ENCODE assay signal across 30 mouse cellular contexts in genomic region chr3:55499298-55499697, GRCm38 (mm10). TPM values are rescaled to one million over a fixed set of nuclear protein-coding genes. Genes with fewer than 3 reads are reported as not detected.
DNase-seq lines count a peak whose midpoint lies in the region; ATAC-seq and TF ChIP-seq lines count a peak whose summit lies in the region.
"Had no signal": no experiment of that assay in that cellular context is flagged by ENCODE, and none has a peak within 500 bp of the region (broad histone marks: within the 10 kb centered on the region; RNA-seq: fewer than 3 reads in every experiment).

No protein-coding gene starts in this region.

- H3K9me3 ChIP-seq in midbrain, embryonic 13.5 days: no peaks in the 10 kb centered on the region
- no peaks in the 10 kb centered on the region for H3K9me3 ChIP-seq in midbrain, embryonic 10.5 days (replicated peaks)
- H3K9me3 ChIP-seq in midbrain, embryonic 16.5 days (replicated peaks; ENCODE audit: control insufficient read depth, low read length, poor library complexity, severe bottlenecking): no peaks in the 10 kb centered on the region
- no peaks in the 10 kb centered on the region for H3K9me3 ChIP-seq in forebrain, embryonic 13.5 days (replicated peaks)
- H3K9me3 ChIP-seq: forebrain, embryonic 10.5 days; heart, embryonic 12.5 days; heart, embryonic 15.5 days; hindbrain, embryonic 12.5 days; hindbrain, embryonic 15.5 days had no signal

- peaks cover 43% of the 10 kb centered on the region for H3K36me3 ChIP-seq in midbrain, embryonic 13.5 days
- no peaks in the 10 kb centered on the region; the same call in 1 of the 2 replicates for H3K36me3 ChIP-seq in midbrain, embryonic 10.5 days
- peaks cover 40% of the 10 kb centered on the region for H3K36me3 ChIP-seq in midbrain, embryonic 16.5 days (ENCODE audit: control insufficient read depth, insufficient read depth, low read length)
- peaks cover 40% of the 10 kb centered on the region for H3K36me3 ChIP-seq in forebrain, embryonic 13.5 days (ENCODE audit: poor library complexity, severe bottlenecking)
- H3K36me3 ChIP-seq: forebrain, embryonic 10.5 days; heart, embryonic 12.5 days; heart, embryonic 15.5 days had no signal

- no peak for TF ChIP-seq POLR2A in brain, embryonic 14.5 days (IDR thresholded peaks at IDR 0.05; ENCODE audit: borderline replicate concordance, extremely low read depth, insufficient read depth, insufficient read length, poor library complexity, severe bottlenecking)

- intact Hi-C loops in heart, postnatal 10 days (cut with DNase I): loop anchor here (10.0 kb wide), 1 partner anchor 124 kb away; no protein-coding TSS in a partner anchor

- no peak for TF ChIP-seq CTCF in brain, embryonic 14.5 days (IDR thresholded peaks at IDR 0.05; ENCODE audit: borderline replicate concordance, extremely low read depth, insufficient read depth, insufficient read length)

- peaks cover 7% of the 10 kb centered on the region; the same call in 1 of the 2 replicates for H3K4me1 ChIP-seq in midbrain, embryonic 13.5 days (replicated peaks)
- H3K4me1 ChIP-seq in midbrain, embryonic 10.5 days: peaks cover 24% of the 10 kb centered on the region
- H3K4me1 ChIP-seq in midbrain, embryonic 16.5 days (ENCODE audit: control insufficient read depth, insufficient read depth, low read length): 0 out of 2 replicates have a peak, but pooled peaks cover 2% of the 10 kb centered on the region
- H3K4me1 ChIP-seq in forebrain, embryonic 13.5 days: 0 out of 2 replicates have a peak, but pooled peaks cover 5% of the 10 kb centered on the region
- H3K4me1 ChIP-seq: heart, embryonic 12.5 days; heart, embryonic 15.5 days; hindbrain, embryonic 15.5 days had no signal

- 80% methylated on average over 7 of the region's 7 CpGs for WGBS in midbrain, embryonic 13.5 days
- WGBS in midbrain, embryonic 10.5 days: 91% methylated on average over 7 of the region's 7 CpGs
- WGBS in midbrain, embryonic 16.5 days: 62% methylated on average over 7 of the region's 7 CpGs
- 90% methylated on average over 7 of the region's 7 CpGs for WGBS in forebrain, embryonic 13.5 days

- no peak overlapping the region for H3K4me2 ChIP-seq in midbrain, embryonic 13.5 days (replicated peaks)
- H3K4me2 ChIP-seq in midbrain, embryonic 16.5 days (ENCODE audit: low read length): no peak overlapping the region
- H3K4me2 ChIP-seq in forebrain, embryonic 13.5 days: no peak overlapping the region
- H3K4me2 ChIP-seq: heart, embryonic 12.5 days; heart, embryonic 15.5 days; hindbrain, embryonic 12.5 days; hindbrain, embryonic 15.5 days had no signal

- no peak for ATAC-seq in midbrain, embryonic 13.5 days
- ATAC-seq in midbrain, embryonic 16.5 days: peak; percentile 55; the same call in 1 of the 2 replicates
- ATAC-seq in forebrain, embryonic 13.5 days: no peak
- ATAC-seq: activated CD4-positive, CD25-positive, alpha-beta regulatory T cell, adult 4 months; forebrain, embryonic 14.5 days; forebrain, postnatal 0 days had no signal

- peak; percentile 64 for DNase-seq in heart, adult 11 months
- no peak for DNase-seq in heart, postnatal 10 days
- DNase-seq in midbrain, embryonic 10.5 days (ENCODE audit: low spot score): no peak
- DNase-seq in brain, embryonic 14.5 days (ENCODE audit: low read depth): peak; percentile 33
- DNase-seq: adrenal gland, adult 8-10 months; adrenal gland, postnatal 25 days; cerebellum, adult 18-20 months; cerebellum, adult 9-10 months; cerebellum, postnatal 14 days; forebrain, postnatal 0 days; gastrocnemius, adult 2 months; gastrocnemius, postnatal 14 days; heart, adult 18-20 months; heart, postnatal 14 days; heart, postnatal 4 days had no signal

- no peaks in the 10 kb centered on the region for H3K27me3 ChIP-seq in midbrain, embryonic 13.5 days
- peaks cover 9% of the 10 kb centered on the region for H3K27me3 ChIP-seq in midbrain, embryonic 10.5 days (ENCODE audit: low read depth, poor library complexity, severe bottlenecking)
- H3K27me3 ChIP-seq in midbrain, embryonic 16.5 days (ENCODE audit: control insufficient read depth, insufficient read depth, low read depth, low read length): no peaks in the 10 kb centered on the region
- no peaks in the 10 kb centered on the region for H3K27me3 ChIP-seq in forebrain, embryonic 13.5 days
- H3K27me3 ChIP-seq: heart, embryonic 12.5 days; heart, embryonic 15.5 days; hindbrain, embryonic 12.5 days; hindbrain, embryonic 15.5 days had no signal

- H3K4me3 ChIP-seq in midbrain, embryonic 13.5 days (replicated peaks): no peak overlapping the region
- H3K4me3 ChIP-seq in midbrain, embryonic 10.5 days: no peak overlapping the region
- H3K4me3 ChIP-seq in midbrain, embryonic 16.5 days (ENCODE audit: low read depth, low read length): no peak overlapping the region
- no peak overlapping the region for H3K4me3 ChIP-seq in forebrain, embryonic 13.5 days
- H3K4me3 ChIP-seq: forebrain, embryonic 10.5 days; gastrocnemius, adult 2 months; heart, embryonic 12.5 days; heart, embryonic 15.5 days; hindbrain, embryonic 12.5 days; hindbrain, embryonic 15.5 days had no signal

- H3K27ac ChIP-seq in midbrain, embryonic 13.5 days: 0 out of 2 replicates have a peak overlapping the region, but pooled peaks have one; percentile 3
- no peak overlapping the region for H3K27ac ChIP-seq in midbrain, embryonic 10.5 days (replicated peaks)
- peak overlapping the region; percentile 53 for H3K27ac ChIP-seq in midbrain, embryonic 16.5 days (ENCODE audit: low read length)
- H3K27ac ChIP-seq in forebrain, embryonic 13.5 days: no peak overlapping the region
- H3K27ac ChIP-seq: forebrain, embryonic 10.5 days; gastrocnemius, adult 2 months; heart, embryonic 15.5 days; hindbrain, embryonic 12.5 days; hindbrain, embryonic 15.5 days had no signal

- no peak overlapping the region for H3K9ac ChIP-seq in midbrain, embryonic 13.5 days (replicated peaks)
- H3K9ac ChIP-seq in midbrain, embryonic 16.5 days (ENCODE audit: low read depth, low read length): no peak overlapping the region
- no peak overlapping the region for H3K9ac ChIP-seq in forebrain, embryonic 13.5 days
- H3K9ac ChIP-seq: forebrain, postnatal 0 days; heart, embryonic 12.5 days; heart, embryonic 15.5 days; hindbrain, embryonic 12.5 days; hindbrain, embryonic 15.5 days had no signal

RNA-seq across cellular contexts. Expression of gene Gm21954, which starts 27.3 kb away (rescaled TPM):
- total RNA-seq in heart, postnatal 10 days (2021): not detected
- polyA plus RNA-seq in midbrain, embryonic 13.5 days (2015; fragmentation: Nextera tagmentation; extraction: Ambion mirVana): not detected in 2 replicates
- not detected in 2 replicates for polyA plus RNA-seq in midbrain, embryonic 10.5 days (2016; fragmentation: Nextera tagmentation; extraction: Ambion mirVana)
- not detected in 2 replicates for polyA plus RNA-seq in brain, embryonic 14.5 days (2012; rRNA removed)
- not detected in 2 replicates for polyA plus RNA-seq in midbrain, embryonic 16.5 days (2015; fragmentation: Nextera tagmentation; extraction: Ambion mirVana)
- not detected in 2 replicates for polyA plus RNA-seq in forebrain, embryonic 13.5 days (2015; fragmentation: Nextera tagmentation; extraction: Ambion mirVana)
- total RNA-seq: adrenal gland, adult 8-10 months; adrenal gland, postnatal 25 days; ES-E14; forebrain, postnatal 0 days; gastrocnemius, adult 2 months; gastrocnemius, postnatal 14 days; gastrocnemius, postnatal 4 days; heart, adult 18-20 months; heart, postnatal 14 days; heart, postnatal 4 days had no signal
- polyA plus RNA-seq: activated CD4-positive, CD25-positive, alpha-beta regulatory T cell, adult 4 months; embryonic facial prominence, embryonic 11.5 days; embryonic facial prominence, embryonic 14.5 days; forebrain, embryonic 10.5 days; forebrain, embryonic 14.5 days; forebrain, postnatal 0 days; frontal cortex, adult 2 months; heart, embryonic 12.5 days; heart, embryonic 15.5 days; hindbrain, embryonic 12.5 days; hindbrain, embryonic 15.5 days had no signal

Comparison
In these comparisons a context has a peak if more than half of its experiments do, and no peak if none do; other contexts are left out.
1. DNase-seq: peak in heart, adult 11 months (single experiment) and brain, embryonic 14.5 days (single experiment); none in heart, postnatal 10 days (0 of 2) and midbrain, embryonic 10.5 days (single experiment).
2. H3K27ac ChIP-seq: peak in midbrain, embryonic 13.5 days (single experiment) and midbrain, embryonic 16.5 days (single experiment); none in midbrain, embryonic 10.5 days (single experiment) and forebrain, embryonic 13.5 days (single experiment).